Mouse (Mus musculus) lung, postnatal 0 days (tissue): ENCODE data around the gene St3gal3. TPM values are rescaled to one million over a fixed set of nuclear protein-coding genes. Genes with fewer than 3 reads are reported as not detected.

Experiments used
- ATAC-seq: fragments of 200-750 bp; cut with Nextera tagmentation; 2 replicates; pipeline ENCODE4 v1.8.0; 2017; ENCODE audit warnings: moderate library complexity
- DNase-seq: peaks from one replicate; pipeline ENCODE4 v3.0.0-alpha.2; 2016; ENCODE audit warnings: low spot score
- H3K27ac ChIP-seq: fragments of 300-500 bp; sonication (generic); 2 replicates; pipeline ENCODE4 v1.5.1; 2014; ENCODE audit warnings: antibody characterized with exemption, mild to moderate bottlenecking, low read length, mixed read lengths
- H3K27me3 ChIP-seq: fragments of 300-500 bp; sonication (generic); replicated peaks from 2 replicates; pipeline ENCODE4 v1.6.1; 2014; ENCODE audit warnings: low read length, mixed read lengths; ENCODE audit not compliant: insufficient read depth
- H3K36me3 ChIP-seq: fragments of 300-500 bp; sonication (generic); 2 replicates; pipeline ENCODE4 v1.6.1; 2014; ENCODE audit warnings: low read length, mixed read lengths; ENCODE audit not compliant: insufficient read depth
- H3K4me1 ChIP-seq: fragments of 300-500 bp; sonication (generic); 2 replicates; pipeline ENCODE4 v1.6.1; 2014; ENCODE audit warnings: antibody characterized with exemption, low read depth, low read length, mixed read lengths; ENCODE audit not compliant: insufficient read depth
- H3K4me2 ChIP-seq: fragments of 300-500 bp; sonication (generic); replicated peaks from 2 replicates; pipeline ENCODE4 v1.6.1; 2014; ENCODE audit warnings: low read depth, mild to moderate bottlenecking, low read length, moderate library complexity, mixed read lengths
- H3K4me3 ChIP-seq: fragments of 300-500 bp; sonication (generic); 2 replicates; pipeline ENCODE4 v1.5.1; 2014; ENCODE audit warnings: low read depth, low read length
- H3K9ac ChIP-seq: fragments of 300-500 bp; sonication (generic); replicated peaks from 2 replicates; pipeline ENCODE4 v1.6.1; 2014; ENCODE audit warnings: low read depth, mild to moderate bottlenecking
- H3K9me3 ChIP-seq: fragments of 300-500 bp; sonication (generic); 2 replicates; pipeline ENCODE4 v1.6.1; 2016; ENCODE audit warnings: low read length, mixed read lengths
- CTCF ChIP-seq: IDR thresholded peaks from 2 replicates; pipeline ENCODE4 v1.5.1; 2016; ENCODE audit warnings: antibody characterized with exemption, mild to moderate bottlenecking
- EP300 ChIP-seq: IDR thresholded peaks from 2 replicates; pipeline ENCODE4 v1.6.1; 2016; ENCODE audit warnings: antibody characterized with exemption, mild to moderate bottlenecking, control low read depth
- WGBS: fragments of 180-500 bp; shearing (Covaris S2); extraction: QIAGEN DNeasy Blood & Tissue Kit; methylation state at CpG from one replicate; pipeline ENCODE4 v1.1.7; 2014; 5-methylcytosine and 5-hydroxymethylcytosine counted together
- polyA plus RNA-seq: library from polyadenylated mRNA; unstranded; fragments of >200 nt; fragmentation: Nextera tagmentation; extraction: Ambion mirVana; gene quantifications from 2 replicates; pipeline ENCODE4 v1.2.1, GENCODE M21; 2015

Gene St3gal3
- polyA plus RNA-seq, 1 experiment from 2014 or later = 4.5 TPM

GRCm38 (mm10) chr4:117980161-117980560 is 154.6 kb downstream of the St3gal3 start:
- Histone ChIP-seq H3K4me3 (no peak overlapping the region), H3K9me3 (no peaks in the 10 kb centered on the region), H3K9ac (no peak overlapping the region), H3K27me3 (no peaks in the 10 kb centered on the region), H3K36me3 (no peaks in the 10 kb centered on the region), H3K27ac (no peak overlapping the region), H3K4me2 (no peak overlapping the region), H3K4me1 (peaks cover 7% of the 10 kb centered on the region; the same call in 1 of the 2 replicates)
- WGBS = 91% methylated on average over 4 of the region's 4 CpGs
- DNase-seq (no peak), ATAC-seq (no peak)
- TF ChIP-seq CTCF (no peak), EP300 (no peak)

- Histone ChIP-seq H3K9ac (no peak overlapping the region), H3K27ac (no peak overlapping the region), H3K9me3 (no peaks in the 10 kb centered on the region), H3K4me1 (peaks cover 7% of the 10 kb centered on the region; the same call in 1 of the 2 replicates), H3K36me3 (no peaks in the 10 kb centered on the region), H3K4me3 (no peak overlapping the region), H3K27me3 (no peaks in the 10 kb centered on the region), H3K4me2 (no peak overlapping the region)
- WGBS = 86% methylated on average over 4 of the region's 4 CpGs
- ATAC-seq = no peak
- DNase-seq = no peak
- TF ChIP-seq CTCF (no peak), EP300 (no peak)
Observed at GRCm38 (mm10) chr4:117979181-117979580, 155.5 kb downstream of the St3gal3 start.

- no peaks in the 10 kb centered on the region for H3K36me3 ChIP-seq
- TF ChIP-seq CTCF (no peak), EP300 (no peak)
- ATAC-seq (no peak), DNase-seq (no peak)
- no peak overlapping the region for H3K4me2 ChIP-seq
- no peak overlapping the region for H3K27ac ChIP-seq
- H3K4me3 ChIP-seq = no peak overlapping the region
- peaks cover 6% of the 10 kb centered on the region; the same call in 1 of the 2 replicates for H3K4me1 ChIP-seq
- no peaks in the 10 kb centered on the region for H3K9me3 ChIP-seq
- 84% methylated on average over 9 of the region's 9 CpGs for WGBS
- no peaks in the 10 kb centered on the region for H3K27me3 ChIP-seq
- no peak overlapping the region for H3K9ac ChIP-seq
Observed at GRCm38 (mm10) chr4:117978282-117978681, 156.4 kb downstream of the St3gal3 start.

GRCm38 (mm10) chr4:117977841-117978240 is 156.9 kb downstream of the St3gal3 start:
- no peak overlapping the region for H3K4me2 ChIP-seq
- ATAC-seq (no peak), DNase-seq (no peak)
- H3K27me3 ChIP-seq = no peaks in the 10 kb centered on the region
- TF ChIP-seq CTCF (no peak), EP300 (no peak)
- H3K36me3 ChIP-seq = no peaks in the 10 kb centered on the region
- H3K9ac ChIP-seq = no peak overlapping the region
- H3K4me1 ChIP-seq = peaks cover 1% of the 10 kb centered on the region; the same call in 1 of the 2 replicates
- H3K9me3 ChIP-seq = no peaks in the 10 kb centered on the region
- H3K4me3 ChIP-seq = no peak overlapping the region
- no peak overlapping the region for H3K27ac ChIP-seq
- 82% methylated on average over 11 of the region's 11 CpGs for WGBS

GRCm38 (mm10) chr4:117977371-117977770 is 157.3 kb downstream of the St3gal3 start:
- H3K9ac ChIP-seq = no peak overlapping the region
- TF ChIP-seq CTCF = no peak
- no peak for TF ChIP-seq EP300
- no peaks in the 10 kb centered on the region for H3K27me3 ChIP-seq
- WGBS = 66% methylated on average over 9 of the region's 9 CpGs
- no peak overlapping the region for H3K27ac ChIP-seq
- H3K9me3 ChIP-seq = no peaks in the 10 kb centered on the region
- ATAC-seq (no peak), DNase-seq (no peak)
- H3K4me1 ChIP-seq = no peaks in the 10 kb centered on the region; the same call in 1 of the 2 replicates
- H3K4me2 ChIP-seq = no peak overlapping the region
- no peaks in the 10 kb centered on the region for H3K36me3 ChIP-seq
- no peak overlapping the region for H3K4me3 ChIP-seq

GRCm38 (mm10) chr4:117975820-117976219 is 158.9 kb downstream of the St3gal3 start:
- Histone ChIP-seq H3K4me3 (no peak overlapping the region), H3K27me3 (no peaks in the 10 kb centered on the region), H3K4me1 (no peaks in the 10 kb centered on the region; the same call in 1 of the 2 replicates), H3K9me3 (no peaks in the 10 kb centered on the region), H3K9ac (no peak overlapping the region), H3K36me3 (no peaks in the 10 kb centered on the region), H3K4me2 (no peak overlapping the region), H3K27ac (no peak overlapping the region)
- DNase-seq = no peak
- WGBS = 52% methylated on average over 1 of the region's 1 CpGs
- no peak for ATAC-seq
- no peak for TF ChIP-seq CTCF
- TF ChIP-seq EP300 = no peak

- DNase-seq (peak; percentile 83), ATAC-seq (peak; percentile 88)
- no peak overlapping the region for H3K9ac ChIP-seq
- H3K36me3 ChIP-seq = no peaks in the 10 kb centered on the region
- no peaks in the 10 kb centered on the region for H3K9me3 ChIP-seq
- 52% methylated on average over 4 of the region's 5 CpGs for WGBS
- H3K27ac ChIP-seq = no peak overlapping the region
- no peak overlapping the region for H3K4me3 ChIP-seq
- H3K27me3 ChIP-seq = no peaks in the 10 kb centered on the region
- TF ChIP-seq EP300 (peak; percentile 54), CTCF (no peak)
- H3K4me2 ChIP-seq = no peak overlapping the region
- H3K4me1 ChIP-seq = no peaks in the 10 kb centered on the region; the same call in 1 of the 2 replicates
Observed at GRCm38 (mm10) chr4:117974719-117975118, 160.0 kb downstream of the St3gal3 start.
